Comparison of ENCODE assay signal across 24 mouse cellular contexts in the genomic region with DNA sequence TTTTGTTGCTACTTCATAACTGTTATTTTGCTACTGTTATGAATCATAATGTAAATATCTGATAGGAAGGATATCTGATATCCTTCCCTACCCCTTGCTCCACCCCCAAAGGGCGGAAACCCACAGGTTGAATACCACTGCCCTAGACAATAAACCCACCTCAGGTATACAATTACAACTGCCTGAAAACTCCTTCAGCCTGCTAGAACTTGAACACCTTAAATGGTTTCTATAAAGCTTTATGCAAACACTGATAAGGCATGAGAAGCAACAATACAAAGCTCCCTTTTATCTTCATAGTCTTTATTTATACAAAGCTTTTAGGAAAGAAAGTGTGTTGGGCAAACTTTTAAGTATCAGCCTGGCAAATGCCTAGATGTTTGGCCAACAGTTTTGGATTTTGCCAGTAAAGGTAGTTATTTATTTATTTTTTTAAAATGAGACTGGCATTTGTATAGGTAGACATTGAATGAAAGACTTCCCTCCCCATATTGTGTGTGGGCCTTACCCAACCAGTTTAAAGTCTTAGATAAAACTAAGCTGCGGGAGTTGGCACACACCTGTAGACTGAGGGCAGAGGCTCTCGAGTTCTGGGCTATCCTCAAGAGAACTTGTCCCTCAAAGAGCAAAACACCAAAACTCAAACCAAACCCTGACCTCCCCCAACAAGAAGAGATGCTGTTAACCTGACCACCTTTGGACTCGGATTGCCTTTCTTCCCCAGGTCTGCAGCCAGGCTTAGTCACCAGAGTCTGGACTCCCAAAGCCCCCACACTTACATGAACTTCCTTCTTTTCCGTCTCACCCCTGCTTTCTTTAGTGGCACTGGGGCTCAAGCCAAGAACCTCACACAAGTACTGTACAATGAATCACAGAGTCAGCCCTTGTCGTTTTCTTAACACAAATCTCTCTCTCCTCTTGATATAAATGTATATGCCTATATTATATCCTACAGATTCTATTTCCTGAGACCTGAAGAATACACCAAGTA. TPM values are rescaled to one million over a fixed set of nuclear protein-coding genes. Genes with fewer than 3 reads are reported as not detected.
DNase-seq lines count a peak whose midpoint lies in the region; ATAC-seq and TF ChIP-seq lines count a peak whose summit lies in the region.
"Had no signal": no experiment of that assay in that cellular context is flagged by ENCODE, and none has a peak within 500 bp of the region (broad histone marks: within the 10 kb centered on the region; RNA-seq: fewer than 3 reads in every experiment).

No protein-coding gene starts in this region.

- DNase-seq in lung, postnatal 0 days (ENCODE audit: low spot score), result peak; percentile 51
- no peak for DNase-seq in lung, postnatal 36 days
- no peak for DNase-seq in gastrocnemius, postnatal 10 days
- no peak for DNase-seq in cerebellum, adult 9-11 months
- DNase-seq in layer of hippocampus, adult 9-11 months, result no peak
- DNase-seq: adrenal gland, adult 8-10 months; adrenal gland, postnatal 36 days; cerebellum, adult 2 months; cerebellum, postnatal 25 days; forebrain, postnatal 0 days; gastrocnemius, postnatal 36 days; heart, adult 2 months had no signal

- H3K4me2 ChIP-seq in lung, postnatal 0 days (replicated peaks; ENCODE audit: low read depth, low read length), result no peak overlapping the region
- no peak overlapping the region for H3K4me2 ChIP-seq in intestine, embryonic 16.5 days (ENCODE audit: low read depth, low read length)
- no peak overlapping the region for H3K4me2 ChIP-seq in stomach, embryonic 16.5 days (ENCODE audit: low read depth, low read length)
- H3K4me2 ChIP-seq: embryonic facial prominence, embryonic 13.5 days; forebrain, embryonic 13.5 days; heart, embryonic 12.5 days; hindbrain, embryonic 15.5 days had no signal

- H3K4me1 ChIP-seq in lung, postnatal 0 days (ENCODE audit: insufficient read depth, low read depth, low read length), result no peaks in the 10 kb centered on the region
- H3K4me1 ChIP-seq in intestine, embryonic 16.5 days (ENCODE audit: control insufficient read depth, insufficient read depth, low read length), result no peaks in the 10 kb centered on the region
- H3K4me1 ChIP-seq in stomach, embryonic 16.5 days (ENCODE audit: control insufficient read depth, insufficient read depth, low read length), result no peaks in the 10 kb centered on the region
- H3K4me1 ChIP-seq: embryonic facial prominence, embryonic 13.5 days; forebrain, embryonic 13.5 days; hindbrain, embryonic 15.5 days had no signal

- no peak for TF ChIP-seq CTCF in lung, postnatal 0 days (IDR thresholded peaks at IDR 0.05)

- no peaks in the 10 kb centered on the region for H3K9me3 ChIP-seq in lung, postnatal 0 days (ENCODE audit: low read length)
- H3K9me3 ChIP-seq in intestine, embryonic 16.5 days (ENCODE audit: control insufficient read depth, low read length), result no peaks in the 10 kb centered on the region
- H3K9me3 ChIP-seq in stomach, embryonic 16.5 days (replicated peaks; ENCODE audit: control insufficient read depth, low read length), result no peaks in the 10 kb centered on the region
- H3K9me3 ChIP-seq: embryonic facial prominence, embryonic 13.5 days; forebrain, embryonic 13.5 days; hindbrain, embryonic 15.5 days had no signal

- no peak overlapping the region for H3K27ac ChIP-seq in lung, postnatal 0 days (ENCODE audit: low read length)
- H3K27ac ChIP-seq in intestine, embryonic 16.5 days (ENCODE audit: low read length), result no peak overlapping the region
- peak overlapping the region; percentile 77 for H3K27ac ChIP-seq in stomach, embryonic 16.5 days (ENCODE audit: low read length)
- H3K27ac ChIP-seq: embryonic facial prominence, embryonic 13.5 days; forebrain, embryonic 13.5 days; hindbrain, embryonic 15.5 days had no signal

- no peaks in the 10 kb centered on the region for H3K36me3 ChIP-seq in lung, postnatal 0 days (ENCODE audit: insufficient read depth, low read length)
- no peaks in the 10 kb centered on the region for H3K36me3 ChIP-seq in intestine, embryonic 16.5 days (ENCODE audit: control insufficient read depth, insufficient read depth, low read length)
- H3K36me3 ChIP-seq in stomach, embryonic 16.5 days (ENCODE audit: control insufficient read depth, insufficient read depth, low read length), result no peaks in the 10 kb centered on the region
- H3K36me3 ChIP-seq: embryonic facial prominence, embryonic 13.5 days; heart, embryonic 12.5 days; hindbrain, embryonic 15.5 days had no signal

- H3K4me3 ChIP-seq in lung, postnatal 0 days (ENCODE audit: low read depth, low read length), result no peak overlapping the region
- H3K4me3 ChIP-seq in intestine, embryonic 16.5 days (ENCODE audit: low read length), result no peak overlapping the region
- H3K4me3 ChIP-seq in stomach, embryonic 16.5 days (replicated peaks; ENCODE audit: low read length), result no peak overlapping the region
- H3K4me3 ChIP-seq: embryonic facial prominence, embryonic 13.5 days; forebrain, embryonic 13.5 days; heart, adult 2 months; heart, embryonic 12.5 days; hindbrain, embryonic 15.5 days had no signal

- peak; percentile 35 for ATAC-seq in lung, postnatal 0 days
- ATAC-seq in common myeloid progenitor, adult 5-6 weeks (replicated peaks; ENCODE audit: low read depth, poor library complexity, severe bottlenecking), result peak; percentile 63
- ATAC-seq in intestine, embryonic 16.5 days, result peak; percentile 59
- ATAC-seq in stomach, embryonic 16.5 days (ENCODE audit: insufficient read depth, low FRiP score), result peak; percentile 90
- ATAC-seq: forebrain, embryonic 13.5 days; forebrain, postnatal 0 days had no signal

- H3K9ac ChIP-seq in lung, postnatal 0 days (replicated peaks; ENCODE audit: low read depth), result no peak overlapping the region
- H3K9ac ChIP-seq in intestine, embryonic 16.5 days (ENCODE audit: low read depth, low read length), result no peak overlapping the region
- H3K9ac ChIP-seq in stomach, embryonic 16.5 days (ENCODE audit: low read length), result no peak overlapping the region
- H3K9ac ChIP-seq: embryonic facial prominence, embryonic 13.5 days; forebrain, embryonic 13.5 days; forebrain, postnatal 0 days; heart, embryonic 12.5 days; hindbrain, embryonic 15.5 days had no signal

- H3K27me3 ChIP-seq in lung, postnatal 0 days (replicated peaks; ENCODE audit: insufficient read depth, low read length), result no peaks in the 10 kb centered on the region
- no peaks in the 10 kb centered on the region for H3K27me3 ChIP-seq in intestine, embryonic 16.5 days (replicated peaks; ENCODE audit: control insufficient read depth, insufficient read depth, low read length)
- H3K27me3 ChIP-seq in stomach, embryonic 16.5 days (ENCODE audit: control insufficient read depth, insufficient read depth, low read length), result no peaks in the 10 kb centered on the region
- H3K27me3 ChIP-seq: embryonic facial prominence, embryonic 13.5 days; forebrain, embryonic 13.5 days; heart, embryonic 12.5 days; hindbrain, embryonic 15.5 days had no signal

- WGBS in lung, postnatal 0 days, result 55% methylated on average over 6 of the region's 6 CpGs
- WGBS in intestine, embryonic 16.5 days, result 64% methylated on average over 6 of the region's 6 CpGs
- 56% methylated on average over 6 of the region's 6 CpGs for WGBS in stomach, embryonic 16.5 days

- TF ChIP-seq EP300 in lung, postnatal 0 days (IDR thresholded peaks at IDR 0.05), result no peak

RNA-seq across cellular contexts. Expression of a gene that starts 24.7 kb away (rescaled TPM):
- polyA plus RNA-seq in lung, postnatal 0 days (2015; fragmentation: Nextera tagmentation; extraction: Ambion mirVana), result 0.62 and 0.98 TPM in 2 replicates
- total RNA-seq in common myeloid progenitor, adult 5-6 weeks (2017), result 0.18 and 0.29 TPM in 2 replicates
- polyA plus RNA-seq in intestine, embryonic 16.5 days (2015; fragmentation: Nextera tagmentation; extraction: Ambion mirVana), result 0.18 and 0.21 TPM in 2 replicates
- polyA plus RNA-seq in stomach, embryonic 16.5 days (2015; fragmentation: Nextera tagmentation; extraction: Ambion mirVana), result 0.54 and 0.98 TPM in 2 replicates
- under 1 TPM; 0.65 to 0.75 TPM for total RNA-seq in gastrocnemius, postnatal 10 days (2021)

RNA-seq across cellular contexts. Expression of a gene that starts 24.9 kb away (rescaled TPM):
- 179 and 283 TPM in 2 replicates for polyA plus RNA-seq in lung, postnatal 0 days (2015; fragmentation: Nextera tagmentation; extraction: Ambion mirVana)
- 72.4 and 94.7 TPM in 2 replicates for total RNA-seq in common myeloid progenitor, adult 5-6 weeks (2017)
- 61.0 and 66.0 TPM in 2 replicates for polyA plus RNA-seq in intestine, embryonic 16.5 days (2015; fragmentation: Nextera tagmentation; extraction: Ambion mirVana)
- 141 and 162 TPM in 2 replicates for polyA plus RNA-seq in stomach, embryonic 16.5 days (2015; fragmentation: Nextera tagmentation; extraction: Ambion mirVana)
- total RNA-seq in gastrocnemius, postnatal 10 days (2021), result 100 to 1,000 TPM in 1 of 2 experiments, 10 to 100 TPM in 1; 90.2 to 146 TPM

RNA-seq across cellular contexts. Expression of a gene that starts 33.1 kb away (rescaled TPM):
- not detected in 2 replicates for polyA plus RNA-seq in lung, postnatal 0 days (2015; fragmentation: Nextera tagmentation; extraction: Ambion mirVana)
- total RNA-seq in common myeloid progenitor, adult 5-6 weeks (2017), result not detected in 2 replicates
- not detected in 2 replicates for polyA plus RNA-seq in intestine, embryonic 16.5 days (2015; fragmentation: Nextera tagmentation; extraction: Ambion mirVana)
- not detected in 2 replicates for polyA plus RNA-seq in stomach, embryonic 16.5 days (2015; fragmentation: Nextera tagmentation; extraction: Ambion mirVana)
- total RNA-seq in gastrocnemius, postnatal 10 days (2021), result not detected
- total RNA-seq: adrenal gland, adult 8-10 months; adrenal gland, postnatal 36 days; ES-E14; forebrain, postnatal 0 days; gastrocnemius, adult 18-20 months; gastrocnemius, postnatal 36 days; heart, adult 2 months; heart, postnatal 25 days had no signal
- polyA plus RNA-seq: cerebellum, adult 2 months; embryonic facial prominence, embryonic 13.5 days; forebrain, embryonic 13.5 days; heart, adult 2 months; heart, embryonic 12.5 days; heart, embryonic 16.5 days; hindbrain, embryonic 11.5 days; hindbrain, embryonic 15.5 days had no signal

RNA-seq across cellular contexts. Expression of a gene that starts 50.5 kb away (rescaled TPM):
- polyA plus RNA-seq in lung, postnatal 0 days (2015; fragmentation: Nextera tagmentation; extraction: Ambion mirVana), result 0.07 and 0.11 TPM in 2 replicates
- not detected in 2 replicates for total RNA-seq in common myeloid progenitor, adult 5-6 weeks (2017)
- polyA plus RNA-seq in intestine, embryonic 16.5 days (2015; fragmentation: Nextera tagmentation; extraction: Ambion mirVana), result 0.07 and 0.10 TPM in 2 replicates
- polyA plus RNA-seq in stomach, embryonic 16.5 days (2015; fragmentation: Nextera tagmentation; extraction: Ambion mirVana), result 0.10 and 0.14 TPM in 2 replicates
- not detected for total RNA-seq in gastrocnemius, postnatal 10 days (2021)
- total RNA-seq: adrenal gland, postnatal 36 days; forebrain, postnatal 0 days; gastrocnemius, adult 18-20 months; gastrocnemius, postnatal 36 days; heart, adult 2 months; heart, postnatal 25 days had no signal
- polyA plus RNA-seq: cerebellum, adult 2 months; heart, adult 2 months had no signal

Comparison
In these comparisons a context has a peak if more than half of its experiments do, and no peak if none do; other contexts are left out.
1. ATAC-seq: peak in every context shown above with its lines; median percentile 90 in stomach, embryonic 16.5 days; 63 in common myeloid progenitor, adult 5-6 weeks; 59 in intestine, embryonic 16.5 days; 35 in lung, postnatal 0 days.